Mouse (Mus musculus) kidney, adult 2 months (tissue): Measurements from ENCODE around the gene Cenpp. TPM values are rescaled to one million over a fixed set of nuclear protein-coding genes. Genes with fewer than 3 reads are reported as not detected.

Experiments used
- DNase-seq: peaks from one replicate; pipeline ENCODE4 v3.0.0; 2021
- H3K27ac ChIP-seq: fragments of 200-500 bp; 2 replicates; pipeline ENCODE4 v1.5.1; 2012; ENCODE audit warnings: low read depth, low read length, control low read depth, inconsistent platforms; ENCODE audit not compliant: insufficient read depth
- H3K27me3 ChIP-seq: fragments of 200-500 bp; replicated peaks from 2 replicates; pipeline ENCODE4 v1.6.1; 2012; ENCODE audit warnings: mild to moderate bottlenecking, moderate library complexity, low read length, inconsistent platforms; ENCODE audit not compliant: control insufficient read depth, insufficient read depth
- H3K36me3 ChIP-seq: fragments of 200-500 bp; 2 replicates; pipeline ENCODE4 v1.6.1; 2012; ENCODE audit warnings: mild to moderate bottlenecking, moderate library complexity, low read length, inconsistent platforms; ENCODE audit not compliant: control insufficient read depth, insufficient read depth
- H3K4me1 ChIP-seq: fragments of 200-500 bp; 2 replicates; pipeline ENCODE4 v1.6.1; 2011; ENCODE audit warnings: low read length; ENCODE audit not compliant: control insufficient read depth, insufficient read depth
- H3K4me3 ChIP-seq: fragments of 200-500 bp; 2 replicates; pipeline ENCODE4 v1.5.1; 2011; ENCODE audit warnings: mild to moderate bottlenecking, low read depth, low read length, control low read depth; ENCODE audit not compliant: insufficient read depth
- CTCF ChIP-seq: fragments of 200-500 bp; conservative IDR thresholded peaks from 2 replicates; pipeline ENCODE4 v1.5.1; 2011; ENCODE audit warnings: low read depth, mild to moderate bottlenecking, control low read depth, low read length, moderate library complexity, mixed read lengths; ENCODE audit not compliant: insufficient read depth, insufficient read length
- POLR2A ChIP-seq: fragments of 200-500 bp; IDR thresholded peaks from one replicate; pipeline ENCODE4 v1.6.1; 2011; ENCODE audit warnings: low read depth, low read length, control low read depth
- WGBS: fragments of 180-500 bp; shearing (Covaris S2); methylation state at CpG from one replicate; pipeline ENCODE4 v1.1.7; 2018; 5-methylcytosine and 5-hydroxymethylcytosine counted together
- polyA plus RNA-seq: library from polyadenylated mRNA; depleted of rRNA; stranded (reverse); fragments of >200 nt; gene quantifications from 2 replicates; pipeline ENCODE4 v1.2.3, GENCODE M21; 2012; rRNA removed

The Cenpp gene
- polyA plus RNA-seq, 1 experiment: 0.17 TPM

GRCm38 (mm10) chr13:49420754-49421605, 231.6 kb downstream of the Cenpp start, which contains the start of gene Ippk:
Gene Ippk, plus strand, starts transcription at chr13:49421249.
- under 1% methylated on average over 69 of the region's 69 CpGs for WGBS
- H3K4me3 ChIP-seq: peak within 1 kb of the TSS; percentile 94
- peak; percentile 99 for DNase-seq
- H3K27ac ChIP-seq: peak within 1 kb of the TSS; percentile 87
- no peaks in the 10 kb centered on the region for H3K36me3 ChIP-seq
- H3K27me3 ChIP-seq: no peaks in the 10 kb centered on the region
- H3K4me1 ChIP-seq: peaks cover 10% of the 10 kb centered on the region; the same call in 1 of the 2 replicates
- TF ChIP-seq CTCF (no peak), POLR2A (peak; percentile 52)

Other genes starting within 250 kb of the Cenpp start
- 6.5 and 7.1 TPM in 2 replicates for gene Ippk, start 231.5 kb downstream of the Cenpp start, polyA plus RNA-seq
- not detected in 2 replicates for gene Tes3-ps, start 159.5 kb downstream of the Cenpp start, polyA plus RNA-seq
- 2.0 and 3.0 TPM in 2 replicates for gene Ecm2, start 148.0 kb downstream of the Cenpp start, polyA plus RNA-seq
- 0.56 and 1.0 TPM in 2 replicates for gene Aspn, start 108.3 kb downstream of the Cenpp start, polyA plus RNA-seq
- 0.69 and 0.70 TPM in 2 replicates for gene Omd, start 70.3 kb downstream of the Cenpp start, polyA plus RNA-seq
- 8.8 and 10.9 TPM in 2 replicates for gene Ogn, start 44.7 kb downstream of the Cenpp start, polyA plus RNA-seq
- gene Nol8, start 293 bp upstream of the Cenpp start, polyA plus RNA-seq: 1.3 and 2.3 TPM in 2 replicates
- gene Iars, start 29.3 kb upstream of the Cenpp start, polyA plus RNA-seq: 16.9 and 19.5 TPM in 2 replicates
- gene Gm30302, start 146.2 kb upstream of the Cenpp start, polyA plus RNA-seq: not detected in 2 replicates